Mouse (Mus musculus) C2C12 (cell line): ENCODE data around the gene Gapdh.

Experiments
- CEBPB ChIP-seq: IDR thresholded peaks from one replicate; pipeline ENCODE4 v1.6.1; 2011; ENCODE audit warnings: low read depth, mild to moderate bottlenecking, control low read depth, moderate library complexity
- CTCF ChIP-seq: IDR thresholded peaks from one replicate; pipeline ENCODE4 v1.5.1; 2011; ENCODE audit not compliant: control insufficient read depth, insufficient read depth, insufficient read length
- FOSL1 ChIP-seq: IDR thresholded peaks from one replicate; pipeline ENCODE4 v1.8.0; 2011; ENCODE audit warnings: mild to moderate bottlenecking, low read length; ENCODE audit not compliant: poor library complexity, insufficient read depth, severe bottlenecking
- MAX ChIP-seq: IDR thresholded peaks from one replicate; pipeline ENCODE4 v1.6.1; 2011; ENCODE audit warnings: mild to moderate bottlenecking, control low read depth
- MYOD1 ChIP-seq: IDR thresholded peaks from one replicate; pipeline ENCODE4 v1.6.1; 2011; ENCODE audit warnings: low read depth; ENCODE audit not compliant: control insufficient read depth, insufficient read length
- MYOG ChIP-seq: IDR thresholded peaks from one replicate; pipeline ENCODE4 v1.6.1; 2011; ENCODE audit not compliant: control insufficient read depth, insufficient read length; ENCODE audit errors: extremely low read depth
- USF1 ChIP-seq: IDR thresholded peaks from one replicate; pipeline ENCODE4 v1.6.1; 2011; ENCODE audit warnings: low read depth, mild to moderate bottlenecking, control low read depth, moderate library complexity

DNA sequence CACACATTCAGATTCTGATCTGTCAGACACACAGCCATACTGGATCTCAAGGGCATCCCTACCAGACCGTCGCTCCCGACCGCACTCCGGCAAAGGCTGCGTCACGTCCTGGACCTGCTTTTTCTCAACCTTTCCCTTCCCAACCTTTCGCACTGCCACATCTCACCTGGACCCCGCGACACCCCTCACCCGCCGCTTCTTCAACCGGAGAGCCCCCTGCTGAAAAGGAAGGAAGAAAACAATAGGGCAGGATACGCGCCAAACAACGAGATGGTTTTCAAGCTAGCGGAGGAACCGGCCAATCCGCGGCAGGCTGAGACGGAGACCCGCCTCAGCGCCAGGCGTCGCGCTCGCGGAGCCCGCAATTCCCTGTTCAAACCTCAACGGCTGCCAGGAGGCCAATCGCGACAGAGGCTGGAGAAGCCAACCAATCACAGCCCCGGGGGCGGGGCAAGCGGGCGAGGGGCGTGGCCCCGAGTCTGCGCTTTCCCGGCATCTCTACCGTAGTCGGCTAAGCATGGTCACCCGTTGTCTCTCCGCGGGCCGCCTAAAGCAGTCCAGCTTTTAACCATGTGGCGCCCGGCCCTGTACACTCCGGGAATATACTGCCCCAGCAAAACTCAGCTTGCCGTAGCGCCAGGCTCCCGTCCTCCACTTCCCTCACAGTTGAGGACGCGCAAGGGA, 25.2 kb upstream of the Gapdh start, which contains the start of the genes Ncapd2 and Mrpl51:
- TF ChIP-seq USF1, result no peak
- no peak for TF ChIP-seq CTCF
- no peak for TF ChIP-seq MYOD1
- peak; percentile 52 for TF ChIP-seq CEBPB
- TF ChIP-seq MAX, result peak; percentile 16
- TF ChIP-seq MYOG, result no peak
- TF ChIP-seq FOSL1, result no peak
